Mouse (Mus musculus) liver, postnatal 0 days (tissue): ENCODE measurements around the gene Hivep1.

Source experiments
- CTCF ChIP-seq: sonication (generic); IDR thresholded peaks from 2 replicates; pipeline ENCODE4 v1.5.1; 2016; ENCODE audit warnings: antibody characterized with exemption, low read depth
- EP300 ChIP-seq: IDR thresholded peaks from 2 replicates; pipeline ENCODE4 v1.6.1; 2016; ENCODE audit warnings: antibody characterized with exemption, low read depth, mild to moderate bottlenecking

- no peak for TF ChIP-seq CTCF
- TF ChIP-seq EP300 = no peak
Measured at GRCm38 (mm10) chr13:42193016-42193415, 141.2 kb downstream of the Hivep1 start.
